Mouse (Mus musculus): Measurements from ENCODE around the gene Clasp2. TPM values are rescaled to one million over a fixed set of nuclear protein-coding genes. Genes with fewer than 3 reads are reported as not detected.

Clasp2 gene
- total and polyA plus RNA-seq, 2 experiments from 2014 or later: 107 to 242 TPM

- Histone ChIP-seq H3K4me1 (ENCODE audit: insufficient read depth, low read length) (peaks cover 13% of the 10 kb centered on the region), H3K36me3 (ENCODE audit: insufficient read depth, low read length) (no peaks in the 10 kb centered on the region), H3K9me3 (ENCODE audit: low read length) (no peaks in the 10 kb centered on the region), H3K4me3 (ENCODE audit: low read length) (peak overlapping the region; percentile 94), H3K27ac (peak overlapping the region; percentile 90), H3K9ac (replicated peaks; ENCODE audit: low read length) (peak overlapping the region; percentile 91), H3K4me2 (ENCODE audit: low read depth, low read length) (peak overlapping the region; percentile 90), H3K27me3 (ENCODE audit: insufficient read depth, low read length) (no peaks in the 10 kb centered on the region)
- TF ChIP-seq CTCF (IDR thresholded peaks at IDR 0.05; ENCODE audit: low read depth): no peak
- DNase-seq (ENCODE audit: low spot score) (peak; percentile 30), ATAC-seq (peak; percentile 10)
- WGBS: under 1% methylated on average over 68 of the region's 91 CpGs
Observed at GRCm38 (mm10) chr9:113931375-113932099, 190.3 kb downstream of the Clasp2 start.

- DNase-seq (ENCODE audit: low spot score) (no peak), ATAC-seq (no peak)
- peak overlapping the region; percentile 90 for H3K27ac ChIP-seq
- H3K4me2 ChIP-seq (ENCODE audit: low read depth, low read length): peak overlapping the region; percentile 90
- H3K4me1 ChIP-seq (ENCODE audit: insufficient read depth, low read length): peaks cover 13% of the 10 kb centered on the region
- H3K27me3 ChIP-seq (ENCODE audit: insufficient read depth, low read length): no peaks in the 10 kb centered on the region
- 2% methylated on average over 8 of the region's 8 CpGs for WGBS
- no peaks in the 10 kb centered on the region for H3K36me3 ChIP-seq (ENCODE audit: insufficient read depth, low read length)
- peak overlapping the region; percentile 94 for H3K4me3 ChIP-seq (ENCODE audit: low read length)
- H3K9me3 ChIP-seq (ENCODE audit: low read length): no peaks in the 10 kb centered on the region
- TF ChIP-seq CTCF (IDR thresholded peaks at IDR 0.05; ENCODE audit: low read depth): no peak
- H3K9ac ChIP-seq (replicated peaks; ENCODE audit: low read length): peak overlapping the region; percentile 91
Observed at GRCm38 (mm10) chr9:113932100-113932470, 190.8 kb downstream of the Clasp2 start.

- Histone ChIP-seq H3K27me3 (ENCODE audit: insufficient read depth, low read length) (no peaks in the 10 kb centered on the region), H3K4me3 (ENCODE audit: low read length) (peak overlapping the region; percentile 94), H3K9ac (replicated peaks; ENCODE audit: low read length) (peak overlapping the region; percentile 91), H3K9me3 (ENCODE audit: low read length) (no peaks in the 10 kb centered on the region), H3K36me3 (ENCODE audit: insufficient read depth, low read length) (no peaks in the 10 kb centered on the region), H3K27ac (peak overlapping the region; percentile 90; the same call in 1 of the 2 replicates), H3K4me2 (ENCODE audit: low read depth, low read length) (peak overlapping the region; percentile 90), H3K4me1 (ENCODE audit: insufficient read depth, low read length) (peaks cover 13% of the 10 kb centered on the region)
- DNase-seq (ENCODE audit: low spot score) (no peak), ATAC-seq (no peak)
- WGBS: 30% methylated on average over 11 of the region's 11 CpGs
- TF ChIP-seq CTCF (IDR thresholded peaks at IDR 0.05; ENCODE audit: low read depth): no peak
Observed at GRCm38 (mm10) chr9:113932501-113932900, 191.2 kb downstream of the Clasp2 start.

GRCm38 (mm10) chr9:113935638-113936037, 194.4 kb downstream of the Clasp2 start:
- ATAC-seq: no peak
- 54% methylated on average over 5 of the region's 5 CpGs for WGBS
- H3K9ac ChIP-seq (replicated peaks; ENCODE audit: low read length): no peak overlapping the region; the same call in 1 of the 2 replicates

GRCm38 (mm10) chr9:113939063-113939850, 198.0 kb downstream of the Clasp2 start:
- H3K9ac ChIP-seq (replicated peaks; ENCODE audit: low read length): no peak overlapping the region
- peaks cover 3% of the 10 kb centered on the region; the same call in 1 of the 2 replicates for H3K4me1 ChIP-seq (ENCODE audit: insufficient read depth, low read length)
- no peak for TF ChIP-seq CTCF (IDR thresholded peaks at IDR 0.05; ENCODE audit: low read depth)
- DNase-seq (ENCODE audit: low spot score): no peak
- H3K36me3 ChIP-seq (ENCODE audit: insufficient read depth, low read length): no peaks in the 10 kb centered on the region
- no peaks in the 10 kb centered on the region for H3K9me3 ChIP-seq (ENCODE audit: low read length)
- peak overlapping the region; percentile 34; the same call in 1 of the 2 replicates for H3K27ac ChIP-seq
- no peak overlapping the region for H3K4me2 ChIP-seq (ENCODE audit: low read depth, low read length)
- no peaks in the 10 kb centered on the region for H3K27me3 ChIP-seq (ENCODE audit: insufficient read depth, low read length)
- no peak overlapping the region for H3K4me3 ChIP-seq (ENCODE audit: low read length)
- no peak for ATAC-seq
- 72% methylated on average over 9 of the region's 9 CpGs for WGBS

More at GRCm38 (mm10) chr9:113935638-113936037, 194.4 kb downstream of the Clasp2 start:
- Histone ChIP-seq H3K4me3 (ENCODE audit: low read length) (no peak overlapping the region), H3K27ac (no peak overlapping the region), H3K27me3 (ENCODE audit: insufficient read depth, low read length) (no peaks in the 10 kb centered on the region), H3K4me2 (ENCODE audit: low read depth, low read length) (no peak overlapping the region), H3K36me3 (ENCODE audit: insufficient read depth, low read length) (no peaks in the 10 kb centered on the region), H3K9me3 (ENCODE audit: low read length) (no peaks in the 10 kb centered on the region), H3K4me1 (ENCODE audit: insufficient read depth, low read length) (peaks cover 16% of the 10 kb centered on the region)
- DNase-seq (ENCODE audit: low spot score): no peak
- TF ChIP-seq CTCF (IDR thresholded peaks at IDR 0.05; ENCODE audit: low read depth): no peak

GRCm38 (mm10) chr9:113941103-113941805, 200.0 kb downstream of the Clasp2 start:
- H3K27me3 ChIP-seq (ENCODE audit: insufficient read depth, low read length): no peaks in the 10 kb centered on the region
- H3K4me3 ChIP-seq (ENCODE audit: low read length): no peak overlapping the region
- H3K4me2 ChIP-seq (ENCODE audit: low read depth, low read length): no peak overlapping the region
- H3K27ac ChIP-seq: no peak overlapping the region
- TF ChIP-seq CTCF (IDR thresholded peaks at IDR 0.05; ENCODE audit: low read depth): no peak
- no peaks in the 10 kb centered on the region; the same call in 1 of the 2 replicates for H3K36me3 ChIP-seq (ENCODE audit: insufficient read depth, low read length)
- no peak overlapping the region for H3K9ac ChIP-seq (replicated peaks; ENCODE audit: low read length)
- DNase-seq (ENCODE audit: low spot score): no peak
- WGBS: 88% methylated on average over 3 of the region's 3 CpGs
- H3K4me1 ChIP-seq (ENCODE audit: insufficient read depth, low read length): peaks cover 3% of the 10 kb centered on the region; the same call in 1 of the 2 replicates
- no peak for ATAC-seq
- no peaks in the 10 kb centered on the region for H3K9me3 ChIP-seq (ENCODE audit: low read length)
